Mouse (Mus musculus) heart, adult 2 months (tissue): ENCODE measurements around the gene 1700001P01Rik. TPM values are rescaled to one million over a fixed set of nuclear protein-coding genes. Genes with fewer than 3 reads are reported as not detected.

ENCODE experiments used
- DNase-seq, 2 experiments: peaks; one replicate each; pipeline ENCODE4 v3.0.0; 2021
- H3K27ac ChIP-seq: fragments of 200-600 bp; 2 replicates; pipeline ENCODE4 v1.8.1; 2022
- H3K27me3 ChIP-seq: fragments of 200-500 bp; 2 replicates; pipeline ENCODE4 v1.6.1; 2012; ENCODE audit warnings: mild to moderate bottlenecking, low read length, inconsistent platforms, mixed read lengths; ENCODE audit not compliant: control insufficient read depth, insufficient read depth
- H3K36me3 ChIP-seq: fragments of 200-500 bp; 2 replicates; pipeline ENCODE4 v1.6.1; 2012; ENCODE audit warnings: low read length, inconsistent platforms; ENCODE audit not compliant: control insufficient read depth, insufficient read depth
- H3K4me1 ChIP-seq: fragments of 200-500 bp; 2 replicates; pipeline ENCODE4 v1.6.1; 2011; ENCODE audit warnings: low read length; ENCODE audit not compliant: control insufficient read depth, insufficient read depth
- H3K4me3 ChIP-seq: fragments of 200-600 bp; 2 replicates; pipeline ENCODE4 v1.8.1; 2022
- H3K79me2 ChIP-seq: fragments of 200-500 bp; replicated peaks from 2 replicates; pipeline ENCODE4 v1.6.1; 2012; ENCODE audit warnings: mild to moderate bottlenecking, inconsistent platforms, low read length, moderate library complexity, mixed read lengths; ENCODE audit not compliant: control insufficient read depth, insufficient read depth
- H3K9ac ChIP-seq: fragments of 200-500 bp; 2 replicates; pipeline ENCODE4 v1.6.1; 2012; ENCODE audit warnings: low read depth, mild to moderate bottlenecking, control low read depth, inconsistent platforms, low read length, mixed read lengths
- CTCF ChIP-seq: fragments of 200-600 bp; IDR thresholded peaks from 2 replicates; pipeline ENCODE4 v1.8.1; 2022; ENCODE audit warnings: antibody characterized with exemption, mild to moderate bottlenecking, moderate library complexity
- EP300 ChIP-seq: fragments of 200-500 bp; IDR thresholded peaks from 2 replicates; pipeline ENCODE4 v1.6.1; 2011; ENCODE audit warnings: low read depth, low read length, control low read depth; ENCODE audit not compliant: insufficient read depth
- POLR2A ChIP-seq: fragments of 200-500 bp; IDR thresholded peaks from 2 replicates; pipeline ENCODE4 v1.6.1; 2011; ENCODE audit warnings: mild to moderate bottlenecking, low read depth, low read length, control low read depth; ENCODE audit not compliant: insufficient read depth
- WGBS: fragments of 180-500 bp; shearing (Covaris S2); methylation state at CpG from one replicate; pipeline ENCODE4 v1.1.7; 2018; 5-methylcytosine and 5-hydroxymethylcytosine counted together
- intact Hi-C: fragments of 180-260 bp; cut with DNase I; formaldehyde crosslinking; loops from one replicate; pipeline ENCODE4 v1.15.1; 2025
- polyA plus RNA-seq: library from polyadenylated mRNA; depleted of rRNA; stranded (reverse); fragments of >200 nt; gene quantifications from 2 replicates; pipeline ENCODE4 v1.2.3, GENCODE M21; 2012
- total RNA-seq, 2 experiments: library from RNA; stranded (reverse); gene quantifications; 2 replicates each; pipeline ENCODE4 v1.2.3; 2021

Gene 1700001P01Rik
- total and polyA plus RNA-seq, 3 experiments, result 0.20 TPM; not detected in 2

DNA sequence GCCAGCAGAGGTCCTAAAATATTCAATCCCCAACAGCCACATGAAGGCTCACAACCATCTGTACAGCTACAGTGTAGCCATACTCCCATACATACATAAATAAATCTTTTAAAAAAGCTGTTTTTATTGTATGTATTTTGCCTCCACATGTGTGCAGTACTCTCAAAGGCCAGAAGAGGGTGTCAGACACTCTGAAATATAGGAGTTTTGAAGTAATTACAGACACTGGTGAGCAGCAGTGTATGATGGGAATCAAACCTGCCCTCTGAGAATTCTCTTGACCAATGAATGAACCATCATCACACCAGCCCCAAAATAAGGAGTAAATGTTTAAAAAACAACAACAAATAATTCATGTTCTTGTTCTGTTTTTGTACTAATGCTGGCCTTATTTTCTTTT lies 14.1 kb downstream of the 1700001P01Rik start:
- no peaks in the 10 kb centered on the region for H3K27me3 ChIP-seq
- H3K4me1 ChIP-seq, result no peaks in the 10 kb centered on the region
- H3K27ac ChIP-seq, result no peak overlapping the region
- H3K79me2 ChIP-seq, result peaks cover 2% of the 10 kb centered on the region; the same call in 1 of the 2 replicates
- DNase-seq, result no peak
- H3K4me3 ChIP-seq, result no peak overlapping the region
- TF ChIP-seq EP300 (no peak), CTCF (peak; percentile 33)
- H3K9ac ChIP-seq, result no peak overlapping the region
- H3K36me3 ChIP-seq, result no peaks in the 10 kb centered on the region
- intact Hi-C loops, result no loop called here

DNA sequence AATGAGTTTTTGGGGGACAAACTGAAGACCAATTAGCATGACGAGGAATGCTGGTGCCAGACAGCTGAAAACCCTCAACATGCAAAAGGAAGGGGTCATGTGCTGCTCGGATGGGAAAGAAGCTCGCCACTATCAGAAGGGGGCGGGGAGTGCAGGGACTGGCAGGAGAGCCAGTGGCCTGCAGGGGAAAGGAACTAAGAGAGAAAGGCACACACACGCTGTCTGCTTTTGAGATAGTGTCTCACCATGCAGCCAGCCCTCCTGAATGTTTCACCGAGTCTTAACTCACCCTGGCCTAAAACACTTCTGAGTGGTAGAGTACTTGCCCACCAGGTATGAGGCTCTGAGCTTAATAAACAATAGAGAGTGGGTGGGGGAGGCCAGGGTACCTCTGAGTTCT lies 16.8 kb downstream of the 1700001P01Rik start:
- WGBS, result 65% methylated on average over 6 of the region's 6 CpGs
- H3K4me3 ChIP-seq, result no peak overlapping the region
- peaks cover 2% of the 10 kb centered on the region; the same call in 1 of the 2 replicates for H3K79me2 ChIP-seq
- no peak overlapping the region for H3K27ac ChIP-seq
- H3K27me3 ChIP-seq, result no peaks in the 10 kb centered on the region
- TF ChIP-seq CTCF (no peak), POLR2A (no peak), EP300 (no peak)
- no peak for DNase-seq
- H3K9ac ChIP-seq, result no peak overlapping the region
- intact Hi-C loops, result no loop called here
- H3K36me3 ChIP-seq, result no peaks in the 10 kb centered on the region
- no peaks in the 10 kb centered on the region for H3K4me1 ChIP-seq

DNA sequence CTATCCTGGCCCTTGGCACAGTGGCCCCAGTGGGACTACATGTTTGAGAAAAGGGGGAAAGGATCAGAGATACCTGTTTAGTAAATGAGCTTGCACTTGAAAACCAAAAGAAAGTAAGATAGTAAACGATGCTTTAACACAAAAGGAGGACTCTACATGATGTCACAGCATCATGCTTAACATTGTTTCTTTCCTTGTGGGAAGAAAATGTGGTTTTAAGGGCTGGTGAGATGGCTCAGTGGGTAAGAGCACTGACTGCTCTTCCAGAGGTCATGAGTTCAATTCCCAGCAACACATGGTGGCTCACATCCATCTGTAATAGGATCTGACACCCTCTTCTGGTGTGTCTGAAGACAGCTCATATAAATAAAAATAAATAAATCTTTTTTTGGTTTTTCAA lies 17.6 kb downstream of the 1700001P01Rik start:
- DNase-seq, result no peak
- Histone ChIP-seq H3K79me2 (peaks cover 2% of the 10 kb centered on the region; the same call in 1 of the 2 replicates), H3K9ac (no peak overlapping the region), H3K27me3 (no peaks in the 10 kb centered on the region), H3K4me3 (no peak overlapping the region), H3K4me1 (no peaks in the 10 kb centered on the region), H3K27ac (no peak overlapping the region), H3K36me3 (no peaks in the 10 kb centered on the region)
- intact Hi-C loops, result no loop called here
- WGBS, result 89% methylated on average over 1 of the region's 1 CpGs
- TF ChIP-seq CTCF, result no peak
- no peak for TF ChIP-seq POLR2A
- TF ChIP-seq EP300, result no peak

DNA sequence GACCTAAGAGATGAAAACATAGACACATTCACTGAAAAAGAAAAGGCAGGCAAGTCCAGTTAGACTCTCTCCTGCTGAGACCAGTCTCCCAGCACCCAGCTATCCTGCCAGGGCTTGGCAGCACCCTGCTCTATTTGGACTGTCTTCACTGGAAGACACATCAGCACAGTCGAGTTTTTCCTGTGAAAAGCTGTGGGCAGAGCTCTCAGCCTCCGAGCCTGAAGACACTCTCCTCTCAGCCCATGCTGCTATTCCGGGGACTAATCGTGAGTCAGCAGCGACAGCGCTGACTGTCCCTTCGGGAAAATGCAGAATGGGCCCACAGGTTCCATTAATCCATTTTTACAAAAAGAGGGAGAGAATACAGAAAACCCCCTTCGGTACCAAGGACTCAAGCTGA lies 22.4 kb downstream of the 1700001P01Rik start:
- no peak for TF ChIP-seq EP300
- TF ChIP-seq CTCF, result no peak
- TF ChIP-seq POLR2A, result no peak
- H3K36me3 ChIP-seq, result no peaks in the 10 kb centered on the region
- no peaks in the 10 kb centered on the region for H3K79me2 ChIP-seq
- no peaks in the 10 kb centered on the region for H3K4me1 ChIP-seq
- no peaks in the 10 kb centered on the region for H3K27me3 ChIP-seq
- no peak overlapping the region for H3K4me3 ChIP-seq
- no peak overlapping the region for H3K9ac ChIP-seq
- WGBS, result 93% methylated on average over 8 of the region's 8 CpGs
- no peak overlapping the region for H3K27ac ChIP-seq
- DNase-seq, result no peak
- intact Hi-C loops, result no loop called here

DNA sequence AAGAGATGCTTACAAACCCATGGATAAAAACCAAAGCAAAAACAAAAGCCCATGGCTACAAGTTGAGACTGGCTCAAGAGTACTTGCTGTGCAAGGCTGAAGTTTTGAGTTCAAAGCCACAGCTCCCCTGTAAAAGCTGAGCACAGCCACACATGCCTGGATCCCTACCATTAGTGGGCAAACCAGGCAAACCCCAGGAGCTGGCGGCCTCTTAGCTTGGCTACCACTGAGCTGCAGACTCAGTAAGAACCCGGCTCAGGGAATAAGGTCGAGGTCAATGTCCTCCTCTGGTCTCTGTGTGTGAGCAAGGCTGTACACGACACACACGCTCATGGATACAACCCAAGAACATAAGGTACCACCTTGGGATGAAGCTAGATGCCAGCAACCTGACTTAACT lies 27.2 kb downstream of the 1700001P01Rik start:
- H3K9ac ChIP-seq, result no peak overlapping the region
- no peak overlapping the region for H3K4me3 ChIP-seq
- 72% methylated on average over 5 of the region's 5 CpGs for WGBS
- no peaks in the 10 kb centered on the region for H3K36me3 ChIP-seq
- no peaks in the 10 kb centered on the region for H3K79me2 ChIP-seq
- no peak overlapping the region for H3K27ac ChIP-seq
- H3K4me1 ChIP-seq, result peaks cover under 1% of the 10 kb centered on the region
- TF ChIP-seq POLR2A (no peak), EP300 (no peak), CTCF (no peak)
- no peak for DNase-seq
- intact Hi-C loops, result loop anchor here (5.0 kb wide), 1 partner anchor 134 kb away; the partner anchor contains the start of gene Fbxo47
- H3K27me3 ChIP-seq, result no peaks in the 10 kb centered on the region

DNA sequence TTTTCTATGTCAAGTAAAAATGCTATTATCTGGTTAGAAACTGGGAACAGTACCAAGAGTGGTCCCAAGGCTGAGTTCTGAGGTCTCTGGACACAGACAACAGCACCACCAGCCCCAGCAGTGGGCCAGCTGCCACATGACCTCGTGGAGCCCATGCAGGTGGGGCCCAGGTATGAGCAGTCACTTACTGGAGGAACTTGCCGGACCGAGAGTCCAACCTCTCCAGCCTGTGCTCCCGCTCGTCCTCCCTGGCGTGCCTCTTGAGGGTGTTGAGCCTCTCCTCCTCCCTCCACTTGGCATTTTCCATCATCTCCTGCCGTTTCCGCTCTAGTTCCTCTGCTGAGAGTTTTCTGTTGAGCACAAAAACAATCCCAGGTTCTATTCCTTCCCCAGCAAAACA lies 27.9 kb downstream of the 1700001P01Rik start:
- 80% methylated on average over 8 of the region's 8 CpGs for WGBS
- TF ChIP-seq EP300, result no peak
- TF ChIP-seq POLR2A, result no peak
- no peak for TF ChIP-seq CTCF
- Histone ChIP-seq H3K36me3 (no peaks in the 10 kb centered on the region), H3K9ac (no peak overlapping the region), H3K27me3 (no peaks in the 10 kb centered on the region), H3K79me2 (no peaks in the 10 kb centered on the region), H3K4me3 (no peak overlapping the region), H3K27ac (no peak overlapping the region), H3K4me1 (peaks cover 2% of the 10 kb centered on the region)
- intact Hi-C loops, result loop anchor here (2.0 to 5.0 kb wide), 2 partner anchors 33 to 135 kb away; partner anchors contain the start of gene Fbxo47
- DNase-seq, result no peak
